Mouse (Mus musculus) ovary, adult 10 weeks (tissue): ENCODE measurements around the gene Ccl7. TPM values are rescaled to one million over a fixed set of nuclear protein-coding genes. Genes with fewer than 3 reads are reported as not detected.

ENCODE experiments used
- polyA plus RNA-seq: library from polyadenylated mRNA; stranded (reverse); fragments of 350-450 nt; fragmentation: Illumina TruSeq; extraction: RNeasy Lipid Tissue Mini Kit (QIAGEN cat#74804); gene quantifications from one replicate; pipeline ENCODE4 v1.2.3, GENCODE M21; 2014

The Ccl7 gene
- polyA plus RNA-seq: 1.8 TPM

DNA sequence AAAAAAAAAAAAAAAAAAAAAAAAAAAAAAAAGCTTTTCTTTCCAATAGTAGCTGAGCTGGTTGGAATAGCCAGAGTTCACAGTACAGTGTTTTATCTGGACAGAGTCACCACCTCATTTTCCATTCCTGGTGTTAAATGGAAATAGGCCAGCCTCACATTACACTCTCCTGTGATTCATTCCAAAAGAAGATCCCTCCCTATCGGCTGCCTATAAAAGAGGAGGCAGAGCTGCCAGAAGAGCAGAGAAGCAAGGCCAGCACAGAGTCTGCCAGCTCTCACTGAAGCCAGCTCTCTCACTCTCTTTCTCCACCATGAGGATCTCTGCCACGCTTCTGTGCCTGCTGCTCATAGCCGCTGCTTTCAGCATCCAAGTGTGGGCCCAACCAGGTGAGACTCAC, at the start of gene Ccl7:
Gene Ccl7, plus strand, starts transcription at position 242 of the 400 bp plus-strand sequence.

DNA sequence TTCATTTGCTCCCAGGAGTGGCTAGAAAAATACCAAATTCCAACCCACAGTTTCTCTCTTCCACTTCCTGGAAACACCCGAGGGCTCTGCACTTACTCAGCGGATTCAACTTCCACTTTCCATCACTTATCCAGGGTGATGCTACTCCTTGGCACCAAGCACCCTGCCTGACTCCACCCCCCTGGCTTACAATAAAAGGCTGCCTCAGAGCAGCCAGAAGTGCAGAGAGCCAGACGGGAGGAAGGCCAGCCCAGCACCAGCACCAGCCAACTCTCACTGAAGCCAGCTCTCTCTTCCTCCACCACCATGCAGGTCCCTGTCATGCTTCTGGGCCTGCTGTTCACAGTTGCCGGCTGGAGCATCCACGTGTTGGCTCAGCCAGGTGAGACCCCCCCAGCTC, 10.2 kb upstream of the Ccl7 start, which contains the start of gene Ccl2:
Gene Ccl2, plus strand, starts transcription at position 216 of the 400 bp plus-strand sequence.

DNA sequence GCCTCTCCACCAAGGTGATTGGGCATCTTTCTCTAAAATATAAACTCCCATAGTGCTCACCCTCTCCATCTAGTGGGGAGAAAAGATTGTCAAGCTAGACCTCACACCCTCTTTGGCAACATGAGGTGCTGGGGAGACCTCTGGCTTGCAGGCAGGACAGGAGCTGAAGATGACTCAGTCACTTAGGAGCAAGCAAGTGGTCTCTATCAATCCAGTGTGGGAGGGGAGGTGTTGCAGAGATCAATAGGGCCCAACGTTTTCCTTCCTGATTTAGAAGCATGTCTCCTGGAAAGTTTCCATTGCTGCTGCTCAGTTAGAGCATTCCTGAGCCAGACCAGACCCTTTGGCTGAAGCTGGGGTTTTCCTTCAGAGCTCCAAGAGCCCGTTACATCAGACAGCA, 7.0 kb upstream of the Ccl7 start, which contains the start of gene Gm17268:
Gene Gm17268, minus strand, starts transcription at position 28 of the 400 bp plus-strand sequence.

DNA sequence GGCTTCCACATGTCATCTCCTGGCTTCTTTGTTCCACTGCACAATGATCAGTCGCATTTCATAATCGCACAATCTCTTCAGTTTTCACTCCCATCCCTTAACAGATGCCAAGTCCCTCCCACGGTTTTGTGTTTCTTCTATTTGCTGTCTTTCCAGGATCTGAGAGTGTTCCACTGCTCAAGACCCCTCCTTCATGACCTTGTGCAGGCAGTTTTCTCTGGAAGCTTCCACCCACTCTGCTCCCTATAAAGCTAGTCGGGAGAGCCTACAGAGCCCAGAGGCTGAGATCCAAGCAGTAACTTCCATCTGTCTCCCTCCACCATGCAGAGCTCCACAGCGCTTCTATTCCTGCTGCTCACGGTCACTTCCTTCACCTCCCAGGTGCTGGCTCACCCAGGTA, 12.1 kb downstream of the Ccl7 start, which contains the start of gene Ccl11:
Gene Ccl11, plus strand, starts transcription at position 178 of the 400 bp plus-strand sequence.

Other genes starting within 250 kb of the Ccl7 start
- gene 5530401A14Rik, start 185.0 kb upstream of the Ccl7 start, polyA plus RNA-seq: not detected
- gene Asic2, start 77.3 kb upstream of the Ccl7 start, polyA plus RNA-seq: 6.8 TPM
- gene Ccl2, start 10.1 kb upstream of the Ccl7 start, polyA plus RNA-seq: 2.3 TPM
- gene Gm17268, start 7.2 kb upstream of the Ccl7 start, polyA plus RNA-seq: not detected
- 8.8 TPM for gene Ccl11, start 12.1 kb downstream of the Ccl7 start, polyA plus RNA-seq
- gene Ccl12, start 56.1 kb downstream of the Ccl7 start, polyA plus RNA-seq: 8.2 TPM
- 1.3 TPM for gene Ccl8, start 69.5 kb downstream of the Ccl7 start, polyA plus RNA-seq